Mouse (Mus musculus): ENCODE results near the gene Arsg. TPM values are rescaled to one million over a fixed set of nuclear protein-coding genes. Genes with fewer than 3 reads are reported as not detected.

The Arsg gene
- polyA plus RNA-seq, 1 experiment = 3.9 TPM

GRCm38 (mm10) chr11:109539290-109539689 lies 66.1 kb downstream of the Arsg start:
- H3K4me3 ChIP-seq (ENCODE audit: insufficient read depth, low read length) = no peak overlapping the region
- no peak overlapping the region for H3K27ac ChIP-seq (ENCODE audit: insufficient read depth, low read length)
- no peaks in the 10 kb centered on the region for H3K4me1 ChIP-seq (ENCODE audit: control insufficient read depth, insufficient read depth, low read length)
- no peak for TF ChIP-seq POLR2A (IDR thresholded peaks at IDR 0.05; ENCODE audit: low read depth, low read length)
- TF ChIP-seq CTCF (IDR thresholded peaks at IDR 0.05; ENCODE audit: borderline replicate concordance, insufficient read depth, low read length) = no peak

- TF ChIP-seq CTCF (IDR thresholded peaks at IDR 0.05; ENCODE audit: borderline replicate concordance, insufficient read depth, low read length) (no peak), POLR2A (IDR thresholded peaks at IDR 0.05; ENCODE audit: low read depth, low read length) (no peak)
- Histone ChIP-seq H3K4me3 (ENCODE audit: insufficient read depth, low read length) (no peak overlapping the region), H3K4me1 (ENCODE audit: control insufficient read depth, insufficient read depth, low read length) (no peaks in the 10 kb centered on the region), H3K27ac (ENCODE audit: insufficient read depth, low read length) (no peak overlapping the region)
These were observed 70.3 kb downstream of the Arsg start for GRCm38 (mm10) chr11:109543466-109543865.

GRCm38 (mm10) chr11:109544432-109544831 lies 71.3 kb downstream of the Arsg start:
- no peaks in the 10 kb centered on the region for H3K4me1 ChIP-seq (ENCODE audit: control insufficient read depth, insufficient read depth, low read length)
- no peak overlapping the region for H3K4me3 ChIP-seq (ENCODE audit: insufficient read depth, low read length)
- TF ChIP-seq CTCF (IDR thresholded peaks at IDR 0.05; ENCODE audit: borderline replicate concordance, insufficient read depth, low read length) (no peak), POLR2A (IDR thresholded peaks at IDR 0.05; ENCODE audit: low read depth, low read length) (no peak)
- H3K27ac ChIP-seq (ENCODE audit: insufficient read depth, low read length) = no peak overlapping the region

GRCm38 (mm10) chr11:109545265-109545664 lies 72.1 kb downstream of the Arsg start:
- H3K4me3 ChIP-seq (ENCODE audit: insufficient read depth, low read length) = no peak overlapping the region
- TF ChIP-seq CTCF (IDR thresholded peaks at IDR 0.05; ENCODE audit: borderline replicate concordance, insufficient read depth, low read length) (no peak), POLR2A (IDR thresholded peaks at IDR 0.05; ENCODE audit: low read depth, low read length) (no peak)
- no peak overlapping the region for H3K27ac ChIP-seq (ENCODE audit: insufficient read depth, low read length)
- H3K4me1 ChIP-seq (ENCODE audit: control insufficient read depth, insufficient read depth, low read length) = no peaks in the 10 kb centered on the region

DNA sequence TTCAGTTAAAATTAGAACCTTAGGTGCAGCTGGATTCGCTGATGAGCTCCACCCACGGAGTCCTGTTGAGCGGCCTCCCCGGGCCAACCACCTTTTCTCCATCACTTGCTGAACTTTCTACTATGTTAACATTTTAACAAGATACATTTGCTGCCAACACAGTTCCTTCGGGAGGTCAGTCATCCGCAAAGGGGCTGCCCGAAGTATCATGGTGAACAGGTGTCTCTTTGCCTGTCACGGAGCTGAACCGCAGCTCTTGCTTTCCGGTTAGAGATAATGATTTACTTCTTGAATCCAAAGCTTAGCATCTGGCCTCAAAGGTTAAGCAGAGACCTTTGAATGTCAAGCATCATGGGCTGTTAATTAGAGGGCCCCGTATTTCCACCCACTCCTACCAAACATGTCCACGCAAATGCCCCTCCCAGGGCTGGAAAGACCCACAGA lies 72.5 kb downstream of the Arsg start:
- no peak for TF ChIP-seq CTCF (IDR thresholded peaks at IDR 0.05; ENCODE audit: borderline replicate concordance, insufficient read depth, low read length)
- no peak for TF ChIP-seq POLR2A (IDR thresholded peaks at IDR 0.05; ENCODE audit: low read depth, low read length)
- no peaks in the 10 kb centered on the region for H3K4me1 ChIP-seq (ENCODE audit: control insufficient read depth, insufficient read depth, low read length)
- H3K27ac ChIP-seq (ENCODE audit: insufficient read depth, low read length) = no peak overlapping the region
- no peak overlapping the region for H3K4me3 ChIP-seq (ENCODE audit: insufficient read depth, low read length)

GRCm38 (mm10) chr11:109546305-109547001 lies 73.3 kb downstream of the Arsg start:
- no peaks in the 10 kb centered on the region for H3K4me1 ChIP-seq (ENCODE audit: control insufficient read depth, insufficient read depth, low read length)
- TF ChIP-seq CTCF (IDR thresholded peaks at IDR 0.05; ENCODE audit: borderline replicate concordance, insufficient read depth, low read length) (no peak), POLR2A (IDR thresholded peaks at IDR 0.05; ENCODE audit: low read depth, low read length) (no peak)
- no peak overlapping the region for H3K4me3 ChIP-seq (ENCODE audit: insufficient read depth, low read length)
- no peak overlapping the region for H3K27ac ChIP-seq (ENCODE audit: insufficient read depth, low read length)

DNA sequence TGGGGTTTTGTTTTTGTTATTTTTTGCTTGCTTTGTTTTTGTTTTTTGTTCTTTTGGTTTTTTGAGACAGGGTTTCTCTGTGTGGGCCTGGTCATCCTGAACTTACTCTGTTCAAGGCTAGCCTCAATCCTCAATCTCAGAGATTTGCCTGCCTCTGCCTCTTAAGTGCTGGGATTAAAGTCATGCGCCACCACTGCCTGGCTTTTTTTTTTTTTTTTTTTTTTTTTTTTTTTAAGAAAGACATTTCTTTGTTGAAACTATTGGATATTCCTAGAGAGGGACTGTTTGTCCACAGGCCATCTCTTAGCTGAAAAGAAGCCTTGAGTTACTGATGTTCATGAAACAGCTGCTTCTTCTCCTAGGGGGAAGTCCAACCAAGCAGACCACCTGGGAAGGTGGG lies 74.5 kb downstream of the Arsg start:
- Histone ChIP-seq H3K4me1 (ENCODE audit: control insufficient read depth, insufficient read depth, low read length) (no peaks in the 10 kb centered on the region), H3K4me3 (ENCODE audit: insufficient read depth, low read length) (no peak overlapping the region), H3K27ac (ENCODE audit: insufficient read depth, low read length) (no peak overlapping the region)
- no peak for TF ChIP-seq CTCF (IDR thresholded peaks at IDR 0.05; ENCODE audit: borderline replicate concordance, insufficient read depth, low read length)
- no peak for TF ChIP-seq POLR2A (IDR thresholded peaks at IDR 0.05; ENCODE audit: low read depth, low read length)

DNA sequence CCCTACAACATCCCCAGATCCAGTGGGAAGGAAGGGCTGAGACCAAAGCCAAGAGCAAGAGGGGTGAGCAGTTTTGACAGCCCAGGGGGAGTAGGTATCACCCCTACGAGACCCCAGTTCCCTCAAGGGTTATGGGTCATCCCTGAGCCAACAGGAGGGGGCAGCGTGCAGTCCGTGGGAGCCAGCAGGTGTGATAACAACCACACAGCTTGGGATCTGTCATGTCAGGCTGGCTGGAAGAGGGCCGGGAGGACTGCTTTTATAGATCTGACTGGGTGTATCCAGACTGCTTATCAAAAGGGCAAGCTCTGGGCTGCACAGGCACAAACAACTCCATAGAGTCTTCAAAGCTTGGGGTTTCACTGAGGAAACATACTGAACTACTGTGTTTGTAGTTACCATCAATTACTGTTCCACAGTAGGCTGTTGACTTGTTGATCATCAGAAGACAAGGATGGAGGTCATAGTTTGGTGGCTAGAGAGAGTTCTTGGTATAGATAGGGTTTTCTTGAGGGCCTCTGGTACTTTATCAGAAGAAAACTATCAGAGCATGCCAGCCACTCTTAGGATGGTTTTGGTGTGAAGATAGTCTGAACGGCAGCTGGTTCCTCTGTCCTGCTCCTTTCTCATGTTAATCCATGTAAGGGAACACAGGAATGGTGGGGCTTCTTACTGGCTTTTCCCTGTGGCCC lies 76.6 kb downstream of the Arsg start:
- Histone ChIP-seq H3K27ac (ENCODE audit: insufficient read depth, low read length) (no peak overlapping the region), H3K4me3 (ENCODE audit: insufficient read depth, low read length) (no peak overlapping the region), H3K4me1 (ENCODE audit: control insufficient read depth, insufficient read depth, low read length) (no peaks in the 10 kb centered on the region)
- TF ChIP-seq CTCF (IDR thresholded peaks at IDR 0.05; ENCODE audit: borderline replicate concordance, insufficient read depth, low read length) = no peak
- TF ChIP-seq POLR2A (IDR thresholded peaks at IDR 0.05; ENCODE audit: low read depth, low read length) = no peak

- H3K27ac ChIP-seq (ENCODE audit: insufficient read depth, low read length) = no peak overlapping the region
- TF ChIP-seq POLR2A (IDR thresholded peaks at IDR 0.05; ENCODE audit: low read depth, low read length) = no peak
- no peak for TF ChIP-seq CTCF (IDR thresholded peaks at IDR 0.05; ENCODE audit: borderline replicate concordance, insufficient read depth, low read length)
These were observed 80.7 kb downstream of the Arsg start for GRCm38 (mm10) chr11:109553921-109554320.

GRCm38 (mm10) chr11:109554443-109554842 lies 81.3 kb downstream of the Arsg start:
- H3K27ac ChIP-seq (ENCODE audit: insufficient read depth, low read length) = no peak overlapping the region
- H3K4me1 ChIP-seq (ENCODE audit: control insufficient read depth, insufficient read depth, low read length) = no peaks in the 10 kb centered on the region
- no peak for TF ChIP-seq CTCF (IDR thresholded peaks at IDR 0.05; ENCODE audit: borderline replicate concordance, insufficient read depth, low read length)
- TF ChIP-seq POLR2A (IDR thresholded peaks at IDR 0.05; ENCODE audit: low read depth, low read length) = no peak
- no peak overlapping the region for H3K4me3 ChIP-seq (ENCODE audit: insufficient read depth, low read length)

More at GRCm38 (mm10) chr11:109553921-109554320, 80.7 kb downstream of the Arsg start:
- no peak overlapping the region for H3K4me3 ChIP-seq (ENCODE audit: insufficient read depth, low read length)
- H3K4me1 ChIP-seq (ENCODE audit: control insufficient read depth, insufficient read depth, low read length) = no peaks in the 10 kb centered on the region

All from embryonic fibroblast, embryonic 13.5 days (primary cell).